In genomic region chr7:28816920-28817319, GRCm38 (mm10) we compare ENCODE assay signal across 23 mouse cellular contexts. TPM values are rescaled to one million over a fixed set of nuclear protein-coding genes. Genes with fewer than 3 reads are reported as not detected.
DNase-seq lines count a peak whose midpoint lies in the region; ATAC-seq lines count a peak whose summit lies in the region.
"Had no signal": no experiment of that assay in that cellular context is flagged by ENCODE, and none has a peak within 500 bp of the region (broad histone marks: within the 10 kb centered on the region; RNA-seq: fewer than 3 reads in every experiment).

No protein-coding gene starts in this region.

- H3K36me3 ChIP-seq in heart, embryonic 14.5 days (ENCODE audit: control insufficient read depth, insufficient read depth, low read length) = peaks cover 100% of the 10 kb centered on the region
- peaks cover 95% of the 10 kb centered on the region for H3K36me3 ChIP-seq in midbrain, embryonic 13.5 days
- peaks cover 96% of the 10 kb centered on the region for H3K36me3 ChIP-seq in midbrain, embryonic 14.5 days (ENCODE audit: control insufficient read depth, insufficient read depth, low read length)
- peaks cover 72% of the 10 kb centered on the region for H3K36me3 ChIP-seq in intestine, embryonic 15.5 days

- H3K4me2 ChIP-seq in heart, embryonic 14.5 days (ENCODE audit: low read length) = no peak overlapping the region
- no peak overlapping the region for H3K4me2 ChIP-seq in midbrain, embryonic 13.5 days (replicated peaks)
- H3K4me2 ChIP-seq in midbrain, embryonic 14.5 days (ENCODE audit: low read length) = no peak overlapping the region
- peak overlapping the region; percentile 17; the same call in 1 of the 2 replicates for H3K4me2 ChIP-seq in intestine, embryonic 15.5 days (replicated peaks)
- H3K4me2 ChIP-seq: kidney, embryonic 15.5 days; liver, embryonic 11.5 days had no signal

- peak; percentile 39 for DNase-seq in cerebellum, adult 11-12 months
- DNase-seq in cerebellum, postnatal 14 days = no peak
- DNase-seq in heart, postnatal 14 days = no peak
- DNase-seq in midbrain, embryonic 14.5 days = no peak
- no peak for DNase-seq in kidney, postnatal 36 days
- DNase-seq: adrenal gland, postnatal 14 days; cerebellum, adult 8-10 months; embryo, embryonic 11 days; left cerebral cortex, postnatal 4 days; right cerebral cortex, postnatal 4 days; thymus, adult 18-20 months had no signal

- no peak overlapping the region for H3K4me3 ChIP-seq in heart, embryonic 14.5 days (ENCODE audit: control insufficient read depth in 1 of 2, insufficient read depth in 1 of 2, low read depth in 1 of 2, low read length in 2 of 2)
- H3K4me3 ChIP-seq in midbrain, embryonic 13.5 days (replicated peaks) = no peak overlapping the region
- no peak overlapping the region for H3K4me3 ChIP-seq in midbrain, embryonic 14.5 days (replicated peaks; ENCODE audit: low read depth, low read length)
- H3K4me3 ChIP-seq in intestine, embryonic 15.5 days (replicated peaks) = no peak overlapping the region
- H3K4me3 ChIP-seq: kidney, embryonic 15.5 days had no signal

- H3K27ac ChIP-seq in heart, embryonic 14.5 days (replicated peaks in 1 of 2; ENCODE audit: control insufficient read depth in 1 of 2, insufficient read depth in 1 of 2, low read depth in 2 of 2, low read length in 2 of 2) = no peak overlapping the region
- no peak overlapping the region for H3K27ac ChIP-seq in midbrain, embryonic 13.5 days
- no peak overlapping the region for H3K27ac ChIP-seq in midbrain, embryonic 14.5 days (replicated peaks; ENCODE audit: low read depth, low read length)
- H3K27ac ChIP-seq in intestine, embryonic 15.5 days = no peak overlapping the region
- H3K27ac ChIP-seq: kidney, embryonic 15.5 days had no signal

- peak overlapping the region; percentile 9; the same call in 1 of the 2 replicates for H3K9ac ChIP-seq in heart, embryonic 14.5 days (ENCODE audit: low read length)
- H3K9ac ChIP-seq in midbrain, embryonic 13.5 days (replicated peaks) = 0 out of 2 replicates have a peak overlapping the region, but pooled peaks have one; percentile 32
- no peak overlapping the region; the same call in 1 of the 2 replicates for H3K9ac ChIP-seq in midbrain, embryonic 14.5 days (replicated peaks; ENCODE audit: low read length)
- H3K9ac ChIP-seq in intestine, embryonic 15.5 days = no peak overlapping the region
- H3K9ac ChIP-seq: kidney, embryonic 15.5 days had no signal

- H3K4me1 ChIP-seq in heart, embryonic 14.5 days (ENCODE audit: control insufficient read depth in 2 of 2, insufficient read depth in 2 of 2, low read length in 2 of 2) = peaks cover 22 to 91% of the 10 kb centered on the region in 2 experiments
- H3K4me1 ChIP-seq in midbrain, embryonic 13.5 days (replicated peaks) = peaks cover 91% of the 10 kb centered on the region
- peaks cover 14% of the 10 kb centered on the region for H3K4me1 ChIP-seq in midbrain, embryonic 14.5 days (ENCODE audit: control insufficient read depth, insufficient read depth, low read length)
- H3K4me1 ChIP-seq in intestine, embryonic 15.5 days (replicated peaks) = peaks cover 75% of the 10 kb centered on the region

- intact Hi-C loops in heart, postnatal 14 days (cut with DNase I) = no loop called here

- H3K9me3 ChIP-seq in heart, embryonic 14.5 days (ENCODE audit: control insufficient read depth, low read length) = no peaks in the 10 kb centered on the region
- H3K9me3 ChIP-seq in midbrain, embryonic 13.5 days = no peaks in the 10 kb centered on the region
- no peaks in the 10 kb centered on the region for H3K9me3 ChIP-seq in midbrain, embryonic 14.5 days (ENCODE audit: control insufficient read depth, low read length)
- no peaks in the 10 kb centered on the region for H3K9me3 ChIP-seq in intestine, embryonic 15.5 days
- H3K9me3 ChIP-seq: kidney, embryonic 15.5 days had no signal

- no peaks in the 10 kb centered on the region for H3K27me3 ChIP-seq in heart, embryonic 14.5 days (ENCODE audit: control insufficient read depth, insufficient read depth, low read length)
- H3K27me3 ChIP-seq in midbrain, embryonic 13.5 days = no peaks in the 10 kb centered on the region
- no peaks in the 10 kb centered on the region for H3K27me3 ChIP-seq in midbrain, embryonic 14.5 days (ENCODE audit: control insufficient read depth, insufficient read depth, low read length)
- H3K27me3 ChIP-seq in intestine, embryonic 15.5 days (replicated peaks) = no peaks in the 10 kb centered on the region
- H3K27me3 ChIP-seq: kidney, embryonic 15.5 days; Patski had no signal

- no peak for ATAC-seq in heart, embryonic 14.5 days (ENCODE audit: insufficient number of reproducible peaks, insufficient read depth, low FRiP score, low read depth)
- no peak for ATAC-seq in midbrain, embryonic 13.5 days
- no peak for ATAC-seq in midbrain, embryonic 14.5 days (ENCODE audit: low FRiP score, low TSS enrichment)
- ATAC-seq in intestine, embryonic 15.5 days = no peak
- ATAC-seq: activated CD4-positive, CD25-positive, alpha-beta regulatory T cell, adult 4 months; forebrain, embryonic 16.5 days; inflammation-experienced regulatory T-cells, adult 6 months; Patski had no signal

- WGBS in heart, embryonic 14.5 days = 91% methylated on average over 10 of the region's 10 CpGs
- WGBS in midbrain, embryonic 13.5 days = 91% methylated on average over 10 of the region's 10 CpGs
- WGBS in midbrain, embryonic 14.5 days = 94% methylated on average over 10 of the region's 10 CpGs
- WGBS in intestine, embryonic 15.5 days = 92% methylated on average over 10 of the region's 10 CpGs

RNA-seq across cellular contexts. Expression of gene Ech1, which starts 8.1 kb away (rescaled TPM):
- polyA plus RNA-seq in heart, embryonic 14.5 days (2014; fragmentation: Nextera tagmentation; extraction: Ambion mirVana) = 252 and 254 TPM in 2 replicates
- total RNA-seq in heart, postnatal 14 days (2021) = 1,000 to 10,000 TPM; 1,375 to 1,408 TPM
- 69.4 and 71.6 TPM in 2 replicates for polyA plus RNA-seq in midbrain, embryonic 13.5 days (2015; fragmentation: Nextera tagmentation; extraction: Ambion mirVana)
- 62.4 and 78.1 TPM in 2 replicates for polyA plus RNA-seq in midbrain, embryonic 14.5 days (2014; fragmentation: Nextera tagmentation; extraction: Ambion mirVana)
- 234 and 260 TPM in 2 replicates for polyA plus RNA-seq in intestine, embryonic 15.5 days (2015; fragmentation: Nextera tagmentation; extraction: Ambion mirVana)

RNA-seq across cellular contexts. Expression of gene Hnrnpl, which starts 8.6 kb away (rescaled TPM):
- polyA plus RNA-seq in heart, embryonic 14.5 days (2014; fragmentation: Nextera tagmentation; extraction: Ambion mirVana) = 151 and 155 TPM in 2 replicates
- total RNA-seq in heart, postnatal 14 days (2021) = 100 to 1,000 TPM; 314 to 317 TPM
- 238 and 239 TPM in 2 replicates for polyA plus RNA-seq in midbrain, embryonic 13.5 days (2015; fragmentation: Nextera tagmentation; extraction: Ambion mirVana)
- polyA plus RNA-seq in midbrain, embryonic 14.5 days (2014; fragmentation: Nextera tagmentation; extraction: Ambion mirVana) = 168 and 170 TPM in 2 replicates
- polyA plus RNA-seq in intestine, embryonic 15.5 days (2015; fragmentation: Nextera tagmentation; extraction: Ambion mirVana) = 210 and 237 TPM in 2 replicates

RNA-seq across cellular contexts. Expression of gene Lgals4, which starts 16.7 kb away (rescaled TPM):
- polyA plus RNA-seq in heart, embryonic 14.5 days (2014; fragmentation: Nextera tagmentation; extraction: Ambion mirVana) = 4.7 and 4.8 TPM in 2 replicates
- total RNA-seq in heart, postnatal 14 days (2021) = 10 to 100 TPM; 38.7 to 51.1 TPM
- 4.5 and 5.8 TPM in 2 replicates for polyA plus RNA-seq in midbrain, embryonic 13.5 days (2015; fragmentation: Nextera tagmentation; extraction: Ambion mirVana)
- 1.7 and 3.3 TPM in 2 replicates for polyA plus RNA-seq in midbrain, embryonic 14.5 days (2014; fragmentation: Nextera tagmentation; extraction: Ambion mirVana)
- polyA plus RNA-seq in intestine, embryonic 15.5 days (2015; fragmentation: Nextera tagmentation; extraction: Ambion mirVana) = 1,462 and 1,582 TPM in 2 replicates

RNA-seq across cellular contexts. Expression of gene Rinl, which starts 28.2 kb away (rescaled TPM):
- 2.1 and 3.7 TPM in 2 replicates for polyA plus RNA-seq in heart, embryonic 14.5 days (2014; fragmentation: Nextera tagmentation; extraction: Ambion mirVana)
- 1 to 10 TPM; 2.2 to 4.0 TPM for total RNA-seq in heart, postnatal 14 days (2021)
- polyA plus RNA-seq in midbrain, embryonic 13.5 days (2015; fragmentation: Nextera tagmentation; extraction: Ambion mirVana) = 1.9 and 2.3 TPM in 2 replicates
- 1.1 and 2.4 TPM in 2 replicates for polyA plus RNA-seq in midbrain, embryonic 14.5 days (2014; fragmentation: Nextera tagmentation; extraction: Ambion mirVana)
- polyA plus RNA-seq in intestine, embryonic 15.5 days (2015; fragmentation: Nextera tagmentation; extraction: Ambion mirVana) = 4.5 and 5.6 TPM in 2 replicates

RNA-seq across cellular contexts. Expression of gene Lgals7, which starts 46.7 kb away (rescaled TPM):
- 1.3 and 2.6 TPM in 2 replicates for polyA plus RNA-seq in heart, embryonic 14.5 days (2014; fragmentation: Nextera tagmentation; extraction: Ambion mirVana)
- 1 to 10 TPM; 3.2 to 3.6 TPM for total RNA-seq in heart, postnatal 14 days (2021)
- 8.5 and 9.8 TPM in 2 replicates for polyA plus RNA-seq in midbrain, embryonic 13.5 days (2015; fragmentation: Nextera tagmentation; extraction: Ambion mirVana)
- polyA plus RNA-seq in midbrain, embryonic 14.5 days (2014; fragmentation: Nextera tagmentation; extraction: Ambion mirVana) = 7.9 and 22.6 TPM in 2 replicates
- polyA plus RNA-seq in intestine, embryonic 15.5 days (2015; fragmentation: Nextera tagmentation; extraction: Ambion mirVana) = 0.98 and 1.4 TPM in 2 replicates
- total RNA-seq: hematopoietic stem cell, adult 5-6 weeks; megakaryocyte-erythroid progenitor cell, adult 5-6 weeks; neutrophil, adult 5-6 weeks had no signal
- polyA plus RNA-seq: liver, embryonic 11.5 days had no signal

Comparison
In these comparisons a context has a peak if more than half of its experiments do, and no peak if none do; other contexts are left out.
1. H3K9ac ChIP-seq: peak in heart, embryonic 14.5 days (single experiment) and midbrain, embryonic 13.5 days (single experiment); none in midbrain, embryonic 14.5 days (single experiment) and intestine, embryonic 15.5 days (single experiment).
2. RNA of gene Lgals4, which starts 16.7 kb away (polyA plus RNA-seq): 1,462 to 1,582 TPM in intestine, embryonic 15.5 days; 4.7 to 4.8 TPM in heart, embryonic 14.5 days, 4.5 to 5.8 TPM in midbrain, embryonic 13.5 days and 1.7 to 3.3 TPM in midbrain, embryonic 14.5 days; every median in the first group is over 100 times any median in the second.